Mouse (Mus musculus): Measurements from ENCODE around the gene Smarca4.

Gene Smarca4

DNA sequence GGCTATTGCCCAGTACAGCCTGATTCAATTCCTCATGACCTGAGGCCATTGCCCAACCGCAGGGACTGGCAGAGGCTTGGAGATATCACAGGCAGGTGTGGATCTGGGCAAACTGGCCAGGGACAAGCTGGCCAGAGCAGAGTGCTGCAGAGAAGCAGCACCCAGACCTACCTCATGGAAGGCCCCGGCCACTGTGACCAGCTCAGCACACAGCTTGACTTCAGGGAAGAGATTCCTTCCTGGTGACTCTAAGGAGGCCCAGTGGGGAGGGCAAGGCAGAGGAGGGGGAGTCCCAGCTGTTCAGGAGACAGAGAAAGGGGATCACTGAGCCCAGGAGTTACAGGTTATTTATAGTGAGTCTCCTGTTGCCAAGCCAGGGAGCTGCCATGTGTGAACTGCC, 105.1 kb downstream of the Smarca4 start:
- DNase-seq (ENCODE audit: low read depth, low spot score) = no peak

DNA sequence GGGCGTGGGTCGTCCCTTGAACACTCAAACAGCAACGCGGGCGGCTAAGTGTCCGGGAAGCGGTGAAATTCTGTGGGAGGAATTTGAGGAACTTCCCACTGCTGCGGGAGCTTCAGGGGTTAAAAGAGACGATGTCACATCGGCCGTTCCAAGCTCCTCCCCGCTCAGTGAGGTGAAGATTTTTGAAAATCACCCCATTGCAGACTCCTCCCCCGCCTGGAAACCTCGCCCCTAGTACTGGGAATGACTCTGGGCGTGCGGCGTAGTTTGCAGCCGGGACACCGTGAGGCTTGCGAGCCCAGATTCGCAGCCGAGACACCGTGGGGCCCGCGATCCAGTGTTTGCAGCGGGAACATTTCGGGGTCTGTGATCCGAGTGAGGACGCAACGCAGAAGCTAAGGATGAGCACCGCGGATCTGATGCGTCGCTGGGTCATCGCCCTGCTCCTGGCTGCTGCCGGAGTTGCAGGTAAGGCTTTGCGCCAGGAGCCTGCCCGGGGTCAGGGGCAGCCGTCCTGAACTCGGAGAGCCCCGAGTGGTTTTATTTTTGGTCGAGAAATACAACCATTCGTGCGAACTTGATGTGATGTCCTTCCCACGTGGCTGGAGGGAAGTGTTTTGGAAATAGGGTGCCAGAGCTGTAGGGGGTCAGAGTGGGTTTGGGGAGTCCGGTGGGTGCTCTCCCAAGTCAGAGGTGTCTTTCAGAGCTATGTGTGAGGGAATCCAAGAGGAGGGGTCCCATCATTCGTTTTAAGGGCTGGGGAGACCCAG, 107.6 kb downstream of the Smarca4 start, which contains the start of gene Ldlr:
TSS of gene Ldlr (plus strand) at position 107 of the 770 bp plus-strand sequence.
- no peak for DNase-seq (ENCODE audit: low read depth, low spot score)

DNA sequence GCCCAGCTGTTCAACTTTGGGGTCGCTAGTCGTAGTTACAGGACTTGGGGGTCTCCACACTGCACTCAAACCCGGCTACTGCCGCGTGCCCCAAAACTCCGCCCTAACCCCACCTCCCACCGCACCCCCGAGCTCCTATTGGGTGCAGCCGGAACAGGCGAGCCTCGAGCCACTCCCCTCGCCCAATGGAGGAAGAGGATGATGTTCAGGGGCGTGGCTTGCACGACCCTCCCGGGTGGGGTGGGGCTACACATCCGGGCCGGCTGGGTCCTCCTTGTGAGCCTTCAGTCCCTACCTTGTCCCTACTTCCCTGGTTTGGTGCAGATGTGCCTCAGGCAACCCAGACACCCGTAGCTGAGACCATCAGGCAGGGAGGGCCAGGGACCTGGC, 108.2 kb downstream of the Smarca4 start:
- DNase-seq (ENCODE audit: low read depth, low spot score) = peak; percentile 36

GRCm38 (mm10) chr9:21725224-21726121, 109.5 kb downstream of the Smarca4 start:
- DNase-seq (ENCODE audit: low read depth, low spot score) = no peak

GRCm38 (mm10) chr9:21726218-21726975, 110.4 kb downstream of the Smarca4 start:
- no peak for DNase-seq (ENCODE audit: low read depth, low spot score)

- DNase-seq (ENCODE audit: low read depth, low spot score) = no peak
Observed at GRCm38 (mm10) chr9:21728261-21728832, 112.4 kb downstream of the Smarca4 start.

DNA sequence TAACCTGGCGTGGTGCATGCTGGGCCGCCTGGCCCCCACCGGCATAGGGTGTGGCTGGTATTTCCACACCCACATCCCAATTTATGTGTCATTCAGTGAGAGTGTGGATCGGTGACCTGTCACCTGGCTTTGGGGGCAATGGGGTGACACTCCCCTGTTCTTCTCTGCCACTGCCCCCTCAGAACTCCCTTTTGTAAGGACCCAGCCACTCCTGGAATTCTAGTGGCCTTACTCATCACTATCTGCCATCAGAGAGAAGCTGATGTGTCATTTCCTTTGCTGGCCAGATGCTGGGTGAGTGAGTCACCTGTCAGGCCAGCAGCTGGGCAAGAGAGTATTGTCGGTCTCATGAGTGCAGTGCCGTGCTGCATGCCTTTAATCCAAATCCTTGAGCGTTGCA, 113.3 kb downstream of the Smarca4 start:
- no peak for DNase-seq (ENCODE audit: low read depth, low spot score)

DNA sequence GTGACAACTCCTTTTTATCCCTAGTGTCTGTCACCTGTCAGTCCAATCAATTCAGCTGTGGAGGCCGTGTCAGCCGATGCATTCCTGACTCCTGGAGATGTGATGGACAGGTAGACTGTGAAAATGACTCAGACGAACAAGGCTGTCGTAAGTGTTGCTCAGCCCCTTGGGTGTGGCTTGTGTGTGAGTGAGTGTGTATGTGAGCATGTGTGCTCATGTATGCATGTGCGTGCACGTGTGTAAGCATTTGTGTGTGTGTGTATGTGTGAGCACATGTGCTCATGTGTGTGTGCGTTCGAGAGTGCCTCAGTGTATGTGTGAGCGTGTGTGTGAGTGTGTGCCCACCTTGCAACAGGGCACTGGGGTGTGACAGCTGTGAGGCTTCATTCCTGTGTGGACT, 116.3 kb downstream of the Smarca4 start:
- DNase-seq (ENCODE audit: low read depth, low spot score) = no peak

DNA sequence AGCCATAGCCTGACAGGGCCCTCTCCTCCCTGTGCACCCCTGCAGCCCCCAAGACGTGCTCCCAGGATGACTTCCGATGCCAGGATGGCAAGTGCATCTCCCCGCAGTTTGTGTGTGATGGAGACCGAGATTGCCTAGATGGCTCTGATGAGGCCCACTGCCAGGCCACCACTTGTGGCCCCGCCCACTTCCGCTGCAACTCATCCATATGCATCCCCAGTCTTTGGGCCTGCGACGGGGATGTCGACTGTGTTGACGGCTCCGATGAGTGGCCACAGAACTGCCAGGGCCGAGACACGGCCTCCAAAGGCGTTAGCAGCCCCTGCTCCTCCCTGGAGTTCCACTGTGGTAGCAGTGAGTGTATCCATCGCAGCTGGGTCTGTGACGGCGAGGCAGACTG, 117.5 kb downstream of the Smarca4 start:
- DNase-seq (ENCODE audit: low read depth, low spot score) = no peak

DNA sequence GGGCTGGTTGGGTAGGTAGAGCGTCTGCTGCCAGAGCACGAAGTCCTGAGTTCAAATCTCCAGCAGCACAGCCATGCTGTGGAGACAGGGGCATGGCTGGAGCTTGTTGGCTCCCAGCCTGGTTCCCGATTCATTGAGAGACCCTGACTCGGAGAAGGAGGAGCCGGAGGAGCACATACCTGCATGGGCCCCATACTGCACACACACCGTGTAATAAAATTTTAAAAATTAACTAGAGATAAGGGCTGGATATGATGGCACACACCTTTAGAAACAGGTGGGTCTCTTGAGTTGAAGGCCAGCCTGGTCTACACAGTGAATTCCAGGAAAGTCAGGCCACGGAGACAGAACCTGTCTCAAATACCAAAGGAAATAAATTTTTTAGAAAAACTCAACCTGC, 118.0 kb downstream of the Smarca4 start:
- no peak for DNase-seq (ENCODE audit: low read depth, low spot score)

DNA sequence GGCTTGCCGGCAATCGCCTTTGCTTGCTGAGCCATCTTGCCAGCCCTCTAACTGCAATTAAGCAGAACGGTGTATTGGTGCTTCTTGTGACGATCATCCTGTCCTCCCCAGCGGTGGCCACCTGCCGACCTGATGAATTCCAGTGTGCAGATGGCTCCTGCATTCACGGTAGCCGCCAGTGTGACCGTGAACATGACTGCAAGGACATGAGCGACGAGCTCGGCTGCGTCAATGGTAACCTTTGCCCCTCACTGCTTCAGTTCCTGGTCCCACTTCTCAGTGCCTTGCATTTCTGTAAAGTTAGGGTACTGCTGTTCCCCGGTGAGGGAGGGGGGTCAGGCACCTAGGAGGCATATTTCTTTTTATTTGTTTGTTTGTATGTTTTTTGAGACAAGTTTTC, 119.2 kb downstream of the Smarca4 start:
- no peak for DNase-seq (ENCODE audit: low read depth, low spot score)

- DNase-seq (ENCODE audit: low read depth, low spot score) = no peak
Observed at GRCm38 (mm10) chr9:21736580-21736979, 120.6 kb downstream of the Smarca4 start.

DNA sequence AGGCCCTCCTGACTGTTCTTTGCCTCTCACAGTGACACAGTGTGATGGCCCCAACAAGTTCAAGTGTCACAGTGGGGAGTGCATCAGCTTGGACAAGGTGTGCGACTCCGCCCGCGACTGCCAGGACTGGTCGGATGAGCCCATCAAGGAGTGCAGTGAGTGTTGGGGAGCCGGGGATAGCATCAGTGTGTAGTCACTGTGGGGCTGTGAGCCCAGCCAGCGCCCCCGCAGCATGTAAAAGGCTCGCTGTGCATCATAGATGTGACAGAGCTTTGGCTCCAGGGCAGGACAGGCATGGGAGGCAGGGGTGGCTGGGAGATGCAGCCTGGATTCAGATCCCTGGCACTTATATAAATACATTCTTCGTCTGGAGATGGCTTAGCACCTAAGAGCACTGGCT, 121.2 kb downstream of the Smarca4 start:
- no peak for DNase-seq (ENCODE audit: low read depth, low spot score)

DNA sequence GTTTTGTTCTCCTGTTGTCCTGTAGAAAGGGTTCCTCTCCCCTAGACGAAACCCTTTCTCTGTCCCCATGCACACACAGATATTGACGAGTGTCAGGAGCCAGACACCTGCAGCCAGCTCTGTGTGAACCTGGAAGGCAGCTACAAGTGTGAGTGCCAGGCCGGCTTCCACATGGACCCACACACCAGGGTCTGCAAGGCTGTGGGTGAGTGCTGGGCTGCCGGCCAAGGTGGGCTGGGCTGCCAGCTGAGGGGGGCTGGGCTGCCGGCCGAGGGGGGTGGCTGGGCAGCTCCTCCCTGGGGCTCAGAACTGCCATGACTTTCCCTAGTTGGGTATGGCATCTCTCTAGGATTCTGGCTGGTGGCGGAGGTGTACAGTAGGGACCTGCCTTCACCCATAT, 122.8 kb downstream of the Smarca4 start:
- no peak for DNase-seq (ENCODE audit: low read depth, low spot score)

DNA sequence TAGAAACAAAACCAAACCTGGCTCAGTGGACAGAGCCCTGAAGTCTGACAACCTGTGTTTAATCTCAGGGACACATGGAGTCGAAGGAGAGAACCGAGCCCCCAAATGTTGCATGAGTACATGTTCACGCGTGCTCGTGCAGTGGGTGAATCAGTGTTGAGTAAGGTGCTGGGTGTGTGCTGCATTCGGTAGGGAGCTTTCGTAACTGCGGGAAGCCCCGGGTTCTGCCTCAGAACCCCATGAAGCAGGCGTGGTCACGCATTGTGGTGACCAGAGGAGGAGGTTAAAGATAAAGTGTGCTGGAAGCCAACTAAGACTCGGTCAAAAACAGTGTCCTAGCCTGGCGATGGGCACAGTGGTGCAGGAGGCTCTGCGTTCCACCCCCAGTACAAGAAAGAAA, 124.5 kb downstream of the Smarca4 start:
- DNase-seq (ENCODE audit: low read depth, low spot score) = no peak

GRCm38 (mm10) chr9:21741514-21741913, 125.5 kb downstream of the Smarca4 start:
- no peak for DNase-seq (ENCODE audit: low read depth, low spot score)

DNA sequence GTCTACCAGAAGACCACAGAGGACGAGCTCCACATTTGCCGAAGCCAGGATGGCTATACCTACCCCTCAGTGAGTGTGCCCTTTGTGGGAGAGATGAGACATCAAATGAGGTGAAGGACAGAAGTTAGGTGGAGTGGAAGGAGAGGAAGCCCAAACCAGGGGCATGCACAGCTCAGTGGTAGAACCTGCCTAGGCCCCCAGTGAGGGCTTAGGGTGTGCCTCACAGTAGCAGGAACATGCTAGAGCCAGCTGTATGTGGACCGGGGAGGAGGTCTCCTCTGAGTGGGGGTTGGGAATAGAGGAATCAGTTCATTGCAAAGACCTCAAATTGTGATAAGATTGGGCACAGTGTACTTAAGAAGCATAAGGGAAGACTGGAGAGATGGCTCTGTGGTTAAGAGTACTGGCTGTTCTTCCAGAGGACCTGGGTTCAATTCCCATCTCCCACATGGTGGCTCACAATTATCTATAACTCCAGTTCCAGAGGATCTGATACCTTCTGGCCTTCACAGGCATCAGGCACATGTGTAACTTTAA, 131.3 kb downstream of the Smarca4 start:
- DNase-seq (ENCODE audit: low read depth, low spot score) = no peak

GRCm38 (mm10) chr9:21748033-21748432, 132.1 kb downstream of the Smarca4 start:
- no peak for DNase-seq (ENCODE audit: low read depth, low spot score)

- DNase-seq (ENCODE audit: low read depth, low spot score) = no peak
Observed at GRCm38 (mm10) chr9:21748491-21748890, 132.5 kb downstream of the Smarca4 start.

DNA sequence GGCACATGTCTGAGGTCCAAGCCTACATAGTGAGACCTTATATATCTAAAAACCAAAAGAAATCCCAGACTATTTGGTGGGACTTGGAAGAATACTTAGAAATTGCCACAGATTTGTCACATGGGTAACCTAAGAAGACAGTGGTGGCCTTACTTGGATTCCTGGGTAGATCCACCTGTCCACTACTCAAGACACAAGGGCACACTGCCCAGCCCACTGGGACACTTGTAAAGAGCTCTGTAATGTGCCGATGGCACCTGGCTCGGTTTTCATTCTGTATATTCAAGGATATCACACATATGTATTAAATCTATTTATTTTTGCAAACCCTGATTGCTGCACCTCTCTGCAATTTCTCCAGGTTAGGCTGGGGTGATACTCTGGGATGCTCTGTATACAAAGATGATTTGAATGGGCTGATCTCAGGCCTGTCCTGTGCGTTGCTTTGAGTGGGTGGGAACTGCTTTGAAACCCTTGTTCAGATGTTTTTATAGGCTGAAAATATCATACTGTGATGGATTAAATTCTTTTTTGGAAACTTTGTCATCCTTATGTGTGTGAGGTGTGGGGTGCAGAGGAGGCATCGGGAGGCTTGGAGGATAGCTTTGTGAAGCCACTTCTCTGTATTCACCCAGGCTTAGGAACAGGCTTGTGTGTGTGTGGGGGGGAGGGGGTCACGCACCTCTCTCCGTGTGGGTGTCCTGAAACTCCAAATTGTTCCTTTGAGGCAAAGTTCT, 133.6 kb downstream of the Smarca4 start:
- no peak for DNase-seq (ENCODE audit: low read depth, low spot score)

DNA sequence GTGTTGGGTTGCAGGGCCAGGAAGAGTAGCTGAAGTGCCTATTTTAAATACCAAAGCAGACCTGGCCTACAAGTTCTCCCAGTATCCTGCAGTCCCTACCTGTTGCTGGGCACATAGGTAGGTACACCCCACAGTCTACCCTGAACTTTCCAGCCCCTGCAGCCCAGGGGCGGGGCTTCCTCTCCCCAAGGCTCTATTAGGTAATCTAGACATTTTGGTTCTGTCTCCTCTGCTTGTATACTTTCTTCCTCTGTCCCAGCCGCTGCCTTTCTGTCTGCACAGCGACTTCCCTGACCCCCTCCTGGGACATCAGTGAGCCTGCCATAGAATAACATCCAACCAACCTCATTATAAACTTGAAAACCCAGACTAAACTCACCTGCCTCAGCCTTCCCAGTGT, 134.4 kb downstream of the Smarca4 start:
- no peak for DNase-seq (ENCODE audit: low read depth, low spot score)
